Mouse (Mus musculus): Measurements from ENCODE around the gene Slc4a4. TPM values are rescaled to one million over a fixed set of nuclear protein-coding genes. Genes with fewer than 3 reads are reported as not detected.
A peak's percentile ranks its signal among the peaks of the same experiment; 100 is the strongest.

Slc4a4 gene
- polyA plus RNA-seq, 1 experiment from 2014 or later = 5.9 TPM

GRCm38 (mm10) chr5:88971554-88971953 is 84.9 kb downstream of the Slc4a4 start:
- Histone ChIP-seq H3K4me1 (replicated peaks; ENCODE audit: control insufficient read depth, insufficient read depth, low read length) (no peaks in the 10 kb centered on the region; the same call in 1 of the 2 replicates), H3K9ac (ENCODE audit: low read length) (no peak overlapping the region), H3K27me3 (replicated peaks; ENCODE audit: control insufficient read depth, insufficient read depth, low read length) (no peaks in the 10 kb centered on the region), H3K4me2 (ENCODE audit: low read length) (no peak overlapping the region), H3K36me3 (ENCODE audit: control insufficient read depth, insufficient read depth, low read length) (no peaks in the 10 kb centered on the region), H3K27ac (ENCODE audit: low read depth) (no peak overlapping the region), H3K9me3 (ENCODE audit: control insufficient read depth, low read length) (no peaks in the 10 kb centered on the region), H3K4me3 (ENCODE audit: low read depth, low read length) (no peak overlapping the region)
- DNase-seq (ENCODE audit: low spot score) (no peak), ATAC-seq (replicated peaks; ENCODE audit: low FRiP score, low TSS enrichment, low read depth) (no peak)

- no peak overlapping the region for H3K4me2 ChIP-seq (ENCODE audit: low read length)
- 47% methylated on average over 7 of the region's 7 CpGs for WGBS
- H3K4me1 ChIP-seq (replicated peaks; ENCODE audit: control insufficient read depth, insufficient read depth, low read length) = no peaks in the 10 kb centered on the region; the same call in 1 of the 2 replicates
- H3K4me3 ChIP-seq (ENCODE audit: low read depth, low read length) = no peak overlapping the region
- no peak overlapping the region for H3K9ac ChIP-seq (ENCODE audit: low read length)
- ATAC-seq (replicated peaks; ENCODE audit: low FRiP score, low TSS enrichment, low read depth) = 0 out of 2 replicates have a peak, but pooled peaks have one; percentile 27
- H3K27ac ChIP-seq (ENCODE audit: low read depth) = no peak overlapping the region
- no peaks in the 10 kb centered on the region for H3K27me3 ChIP-seq (replicated peaks; ENCODE audit: control insufficient read depth, insufficient read depth, low read length)
- H3K9me3 ChIP-seq (ENCODE audit: control insufficient read depth, low read length) = no peaks in the 10 kb centered on the region
- no peaks in the 10 kb centered on the region for H3K36me3 ChIP-seq (ENCODE audit: control insufficient read depth, insufficient read depth, low read length)
- DNase-seq (ENCODE audit: low spot score) = no peak
Observed at GRCm38 (mm10) chr5:88972277-88972676, 85.7 kb downstream of the Slc4a4 start.

GRCm38 (mm10) chr5:88973130-88973529 is 86.5 kb downstream of the Slc4a4 start:
- H3K9me3 ChIP-seq (ENCODE audit: control insufficient read depth, low read length) = no peaks in the 10 kb centered on the region
- no peak for DNase-seq (ENCODE audit: low spot score)
- H3K9ac ChIP-seq (ENCODE audit: low read length) = no peak overlapping the region
- H3K27ac ChIP-seq (ENCODE audit: low read depth) = no peak overlapping the region
- no peak for ATAC-seq (replicated peaks; ENCODE audit: low FRiP score, low TSS enrichment, low read depth)
- 86% methylated on average over 1 of the region's 1 CpGs for WGBS
- no peaks in the 10 kb centered on the region for H3K36me3 ChIP-seq (ENCODE audit: control insufficient read depth, insufficient read depth, low read length)
- no peak overlapping the region for H3K4me2 ChIP-seq (ENCODE audit: low read length)
- H3K4me1 ChIP-seq (replicated peaks; ENCODE audit: control insufficient read depth, insufficient read depth, low read length) = no peaks in the 10 kb centered on the region; the same call in 1 of the 2 replicates
- H3K27me3 ChIP-seq (replicated peaks; ENCODE audit: control insufficient read depth, insufficient read depth, low read length) = no peaks in the 10 kb centered on the region
- no peak overlapping the region for H3K4me3 ChIP-seq (ENCODE audit: low read depth, low read length)

- Histone ChIP-seq H3K9ac (ENCODE audit: low read length) (no peak overlapping the region), H3K9me3 (ENCODE audit: control insufficient read depth, low read length) (no peaks in the 10 kb centered on the region), H3K36me3 (ENCODE audit: control insufficient read depth, insufficient read depth, low read length) (no peaks in the 10 kb centered on the region), H3K4me2 (ENCODE audit: low read length) (no peak overlapping the region), H3K4me1 (replicated peaks; ENCODE audit: control insufficient read depth, insufficient read depth, low read length) (no peaks in the 10 kb centered on the region), H3K4me3 (ENCODE audit: low read depth, low read length) (no peak overlapping the region), H3K27ac (ENCODE audit: low read depth) (no peak overlapping the region), H3K27me3 (replicated peaks; ENCODE audit: control insufficient read depth, insufficient read depth, low read length) (no peaks in the 10 kb centered on the region)
- DNase-seq (ENCODE audit: low spot score) = no peak
- no peak for ATAC-seq (replicated peaks; ENCODE audit: low FRiP score, low TSS enrichment, low read depth)
Observed at GRCm38 (mm10) chr5:88975694-88976093, 89.1 kb downstream of the Slc4a4 start.

- Histone ChIP-seq H3K4me1 (replicated peaks; ENCODE audit: control insufficient read depth, insufficient read depth, low read length) (no peaks in the 10 kb centered on the region; the same call in 1 of the 2 replicates), H3K4me2 (ENCODE audit: low read length) (no peak overlapping the region), H3K27me3 (replicated peaks; ENCODE audit: control insufficient read depth, insufficient read depth, low read length) (no peaks in the 10 kb centered on the region), H3K9me3 (ENCODE audit: control insufficient read depth, low read length) (no peaks in the 10 kb centered on the region), H3K9ac (ENCODE audit: low read length) (no peak overlapping the region), H3K36me3 (ENCODE audit: control insufficient read depth, insufficient read depth, low read length) (no peaks in the 10 kb centered on the region), H3K27ac (ENCODE audit: low read depth) (no peak overlapping the region), H3K4me3 (ENCODE audit: low read depth, low read length) (no peak overlapping the region)
- WGBS = 74% methylated on average over 3 of the region's 3 CpGs
- no peak for ATAC-seq (replicated peaks; ENCODE audit: low FRiP score, low TSS enrichment, low read depth)
- DNase-seq (ENCODE audit: low spot score) = no peak
Observed at GRCm38 (mm10) chr5:88976428-88976827, 89.8 kb downstream of the Slc4a4 start.

GRCm38 (mm10) chr5:88980740-88981139 is 94.1 kb downstream of the Slc4a4 start:
- H3K27me3 ChIP-seq (replicated peaks; ENCODE audit: control insufficient read depth, insufficient read depth, low read length) = no peaks in the 10 kb centered on the region
- no peaks in the 10 kb centered on the region for H3K36me3 ChIP-seq (ENCODE audit: control insufficient read depth, insufficient read depth, low read length)
- no peak overlapping the region for H3K4me2 ChIP-seq (ENCODE audit: low read length)
- H3K9ac ChIP-seq (ENCODE audit: low read length) = no peak overlapping the region
- H3K9me3 ChIP-seq (ENCODE audit: control insufficient read depth, low read length) = no peaks in the 10 kb centered on the region
- DNase-seq (ENCODE audit: low spot score) = no peak
- H3K4me1 ChIP-seq (replicated peaks; ENCODE audit: control insufficient read depth, insufficient read depth, low read length) = no peaks in the 10 kb centered on the region; the same call in 1 of the 2 replicates
- H3K27ac ChIP-seq (ENCODE audit: low read depth) = no peak overlapping the region
- no peak overlapping the region for H3K4me3 ChIP-seq (ENCODE audit: low read depth, low read length)
- WGBS = 91% methylated on average over 4 of the region's 4 CpGs
- no peak for ATAC-seq (replicated peaks; ENCODE audit: low FRiP score, low TSS enrichment, low read depth)

- no peak overlapping the region for H3K4me2 ChIP-seq (ENCODE audit: low read length)
- H3K4me3 ChIP-seq (ENCODE audit: low read depth, low read length) = no peak overlapping the region
- no peaks in the 10 kb centered on the region; the same call in 1 of the 2 replicates for H3K4me1 ChIP-seq (replicated peaks; ENCODE audit: control insufficient read depth, insufficient read depth, low read length)
- no peak overlapping the region for H3K27ac ChIP-seq (ENCODE audit: low read depth)
- H3K27me3 ChIP-seq (replicated peaks; ENCODE audit: control insufficient read depth, insufficient read depth, low read length) = no peaks in the 10 kb centered on the region
- no peak overlapping the region for H3K9ac ChIP-seq (ENCODE audit: low read length)
- WGBS = 35% methylated on average over 8 of the region's 8 CpGs
- H3K9me3 ChIP-seq (ENCODE audit: control insufficient read depth, low read length) = no peaks in the 10 kb centered on the region
- ATAC-seq (replicated peaks; ENCODE audit: low FRiP score, low TSS enrichment, low read depth) (no peak), DNase-seq (ENCODE audit: low spot score) (no peak)
- H3K36me3 ChIP-seq (ENCODE audit: control insufficient read depth, insufficient read depth, low read length) = no peaks in the 10 kb centered on the region
Observed at GRCm38 (mm10) chr5:88981243-88982014, 94.8 kb downstream of the Slc4a4 start.

GRCm38 (mm10) chr5:88982040-88982736 is 95.6 kb downstream of the Slc4a4 start:
- ATAC-seq (replicated peaks; ENCODE audit: low FRiP score, low TSS enrichment, low read depth) (no peak), DNase-seq (ENCODE audit: low spot score) (no peak)
- no peaks in the 10 kb centered on the region for H3K27me3 ChIP-seq (replicated peaks; ENCODE audit: control insufficient read depth, insufficient read depth, low read length)
- H3K9ac ChIP-seq (ENCODE audit: low read length) = no peak overlapping the region
- H3K9me3 ChIP-seq (ENCODE audit: control insufficient read depth, low read length) = no peaks in the 10 kb centered on the region
- H3K27ac ChIP-seq (ENCODE audit: low read depth) = no peak overlapping the region
- H3K4me3 ChIP-seq (ENCODE audit: low read depth, low read length) = no peak overlapping the region
- no peaks in the 10 kb centered on the region for H3K36me3 ChIP-seq (ENCODE audit: control insufficient read depth, insufficient read depth, low read length)
- no peak overlapping the region for H3K4me2 ChIP-seq (ENCODE audit: low read length)
- H3K4me1 ChIP-seq (replicated peaks; ENCODE audit: control insufficient read depth, insufficient read depth, low read length) = no peaks in the 10 kb centered on the region; the same call in 1 of the 2 replicates
- WGBS = 51% methylated on average over 3 of the region's 3 CpGs
